Mouse (Mus musculus) MEL (cell line): ENCODE data around the gene Unc45a. TPM values are rescaled to one million over a fixed set of nuclear protein-coding genes. Genes with fewer than 3 reads are reported as not detected.

ENCODE experiments used
- DNase-seq: peaks from one replicate; pipeline ENCODE4 v3.0.0; 2011; ENCODE audit warnings: low read depth, low spot score
- H3K27ac ChIP-seq: 2 replicates; pipeline ENCODE4 v1.5.1; 2012; ENCODE audit warnings: low read depth, mild to moderate bottlenecking, control low read depth, low read length, moderate library complexity; ENCODE audit not compliant: control insufficient read depth
- H3K27me3 ChIP-seq, 2 experiments: fragments of 150-350 bp in 1 of 2; sonication (generic) in 1 of 2; 2 replicates each; pipeline ENCODE4 v1.6.1; 2012; ENCODE audit warnings: low read length in 2 of 2, mild to moderate bottlenecking in 2 of 2, improper control_type of control experiment in 1 of 2, moderate library complexity in 1 of 2; ENCODE audit not compliant: insufficient read depth in 2 of 2, control insufficient read depth in 1 of 2
- H3K36me3 ChIP-seq, 2 experiments: 2 replicates each; pipeline ENCODE4 v1.6.1; 2012 to 2014; ENCODE audit warnings: low read length in 2 of 2, improper control_type of control experiment in 1 of 2, inconsistent platforms in 1 of 2, mild to moderate bottlenecking in 1 of 2; ENCODE audit not compliant: insufficient read depth in 2 of 2, control insufficient read depth in 1 of 2
- H3K4me1 ChIP-seq, 2 experiments: fragments of 150-350 bp in 1 of 2; sonication (generic) in 1 of 2; 2 replicates each; pipeline ENCODE4 v1.6.1; 2012; ENCODE audit warnings: low read length in 2 of 2, improper control_type of control experiment in 1 of 2, mild to moderate bottlenecking in 1 of 2; ENCODE audit not compliant: insufficient read depth in 2 of 2, control insufficient read depth in 1 of 2
- H3K4me3 ChIP-seq, 2 experiments: fragments of 150-350 bp in 1 of 2; sonication (generic) in 1 of 2; 2 replicates each; pipeline ENCODE4 v1.5.1; 2012; ENCODE audit warnings: low read depth in 2 of 2, low read length in 2 of 2, mild to moderate bottlenecking in 2 of 2, moderate library complexity in 2 of 2, control low read depth in 1 of 2, improper control_type of control experiment in 1 of 2; ENCODE audit not compliant: control insufficient read depth in 1 of 2, insufficient read depth in 1 of 2
- H3K79me2 ChIP-seq: 2 replicates; pipeline ENCODE4 v1.6.1; 2012; ENCODE audit warnings: mild to moderate bottlenecking, low read length, moderate library complexity; ENCODE audit not compliant: control insufficient read depth, poor library complexity, insufficient read depth
- H3K9ac ChIP-seq: 2 replicates; pipeline ENCODE4 v1.6.1; 2012; ENCODE audit warnings: low read depth, mild to moderate bottlenecking, control low read depth, low read length, moderate library complexity; ENCODE audit not compliant: control insufficient read depth, poor library complexity, severe bottlenecking
- H3K9me3 ChIP-seq: fragments of 150-350 bp; sonication (generic); replicated peaks from 2 replicates; pipeline ENCODE4 v1.6.1; 2012; ENCODE audit warnings: mild to moderate bottlenecking, low read length, improper control_type of control experiment, moderate library complexity; ENCODE audit not compliant: insufficient read depth
- BHLHE40 ChIP-seq: IDR thresholded peaks from 2 replicates; pipeline ENCODE4 v1.6.1; 2012; ENCODE audit warnings: low read depth, mild to moderate bottlenecking, inconsistent platforms, low read length, improper control_type of control experiment, borderline replicate concordance
- CHD1 ChIP-seq: IDR thresholded peaks from 2 replicates; pipeline ENCODE4 v1.6.1; 2012; ENCODE audit warnings: low read depth, mild to moderate bottlenecking, inconsistent platforms, low read length, improper control_type of control experiment
- E2F4 ChIP-seq: IDR thresholded peaks from 2 replicates; pipeline ENCODE4 v1.6.1; 2011; ENCODE audit warnings: low read depth, low read length, improper control_type of control experiment, borderline replicate concordance
- ELF1 ChIP-seq: IDR thresholded peaks from 2 replicates; pipeline ENCODE4 v1.6.1; 2014; ENCODE audit warnings: low read depth, mild to moderate bottlenecking, inconsistent platforms, low read length, improper control_type of control experiment, moderate library complexity
- ETS1 ChIP-seq: IDR thresholded peaks from 2 replicates; pipeline ENCODE4 v1.6.1; 2012; ENCODE audit warnings: low read depth, mild to moderate bottlenecking, inconsistent platforms, low read length, improper control_type of control experiment, moderate library complexity
- GABPA ChIP-seq: IDR thresholded peaks from 2 replicates; pipeline ENCODE4 v1.6.1; 2012; ENCODE audit warnings: low read depth, mild to moderate bottlenecking, inconsistent platforms, low read length, improper control_type of control experiment, moderate library complexity
- GATA1 ChIP-seq: IDR thresholded peaks from 2 replicates; pipeline ENCODE4 v1.6.1; 2011; ENCODE audit warnings: low read depth, low read length, improper control_type of control experiment
- MAX ChIP-seq: IDR thresholded peaks from 2 replicates; pipeline ENCODE4 v1.6.1; 2011; ENCODE audit warnings: low read length, improper control_type of control experiment
- MAZ ChIP-seq: IDR thresholded peaks from 2 replicates; pipeline ENCODE4 v1.6.1; 2012; ENCODE audit warnings: low read depth, mild to moderate bottlenecking, inconsistent platforms, low read length, improper control_type of control experiment
- MEF2A ChIP-seq: IDR thresholded peaks from 2 replicates; pipeline ENCODE4 v1.6.1; 2014; ENCODE audit warnings: low read depth, mild to moderate bottlenecking, inconsistent platforms, low read length, improper control_type of control experiment; ENCODE audit not compliant: poor library complexity, insufficient replicate concordance, severe bottlenecking; ENCODE audit errors: extremely low read depth
- MXI1 ChIP-seq: IDR thresholded peaks from 2 replicates; pipeline ENCODE4 v1.6.1; 2011; ENCODE audit warnings: mild to moderate bottlenecking, low read depth, low read length, improper control_type of control experiment
- MYB ChIP-seq: IDR thresholded peaks from 2 replicates; pipeline ENCODE4 v1.6.1; 2011; ENCODE audit warnings: mild to moderate bottlenecking, low read depth, low read length, improper control_type of control experiment
- NELFE ChIP-seq: IDR thresholded peaks from 2 replicates; pipeline ENCODE4 v1.6.1; 2011; ENCODE audit warnings: low read depth, low read length, improper control_type of control experiment
- NRF1 ChIP-seq: IDR thresholded peaks from 2 replicates; pipeline ENCODE4 v1.6.1; 2014; ENCODE audit warnings: low read depth, mild to moderate bottlenecking, inconsistent platforms, low read length, improper control_type of control experiment, moderate library complexity; ENCODE audit not compliant: poor library complexity, insufficient read depth, severe bottlenecking
- POLR2AphosphoS2 ChIP-seq: IDR thresholded peaks from 2 replicates; pipeline ENCODE4 v1.6.1; 2011; ENCODE audit warnings: low read length, improper control_type of control experiment
- POLR2AphosphoS5 ChIP-seq: IDR thresholded peaks from 2 replicates; pipeline ENCODE4 v1.6.1; 2012; ENCODE audit warnings: low read depth, borderline replicate concordance, mild to moderate bottlenecking, inconsistent platforms, low read length, moderate library complexity, mixed read lengths
- RAD21 ChIP-seq: IDR thresholded peaks from 2 replicates; pipeline ENCODE4 v1.6.1; 2011; ENCODE audit warnings: mild to moderate bottlenecking, low read depth, low read length, improper control_type of control experiment
- SIN3A ChIP-seq: IDR thresholded peaks from 2 replicates; pipeline ENCODE4 v1.6.1; 2012; ENCODE audit warnings: low read length, improper control_type of control experiment, inconsistent platforms
- TAL1 ChIP-seq: IDR thresholded peaks from 2 replicates; pipeline ENCODE4 v1.6.1; 2012; ENCODE audit warnings: mild to moderate bottlenecking, inconsistent platforms, low read length, moderate library complexity, mixed read lengths
- TBP ChIP-seq: IDR thresholded peaks from 2 replicates; pipeline ENCODE4 v1.8.0; 2011; ENCODE audit warnings: low read depth, low read length, improper control_type of control experiment
- TCF12 ChIP-seq: IDR thresholded peaks from 2 replicates; pipeline ENCODE4 v1.6.1; 2014; ENCODE audit warnings: low read depth, mild to moderate bottlenecking, inconsistent platforms, low read length, improper control_type of control experiment, moderate library complexity
- ZC3H11A ChIP-seq: IDR thresholded peaks from 2 replicates; pipeline ENCODE4 v1.6.1; 2012; ENCODE audit warnings: low read depth, mild to moderate bottlenecking, inconsistent platforms, low read length, improper control_type of control experiment
- ZMIZ1 ChIP-seq: IDR thresholded peaks from 2 replicates; pipeline ENCODE4 v1.6.1; 2012; ENCODE audit warnings: low read depth, mild to moderate bottlenecking, inconsistent platforms, low read length, improper control_type of control experiment, moderate library complexity
- polyA plus RNA-seq, 2 experiments: library from polyadenylated mRNA; stranded (reverse) in 1 of 2; unstranded in 1 of 2; fragments of >175 nt in 1 of 2; fragments of >200 nt in 1 of 2; gene quantifications; 2 replicates each; pipeline versions ENCODE4 v1.2.1 to v1.2.4; 2012; ENCODE audit warnings: low replicate concordance in 2 of 2, low read depth in 1 of 2; ENCODE audit not compliant: insufficient read length in 2 of 2, insufficient read depth in 1 of 2, missing spikeins in 1 of 2
- total RNA-seq: library from RNA; depleted of rRNA; stranded (reverse); fragments of 300-350 nt; gene quantifications from 2 replicates; pipeline ENCODE4 v1.2.3, GENCODE M21; 2012

Gene Unc45a
- total and polyA plus RNA-seq, 3 experiments = 26.1 to 28.2 TPM; not detected in 1

GRCm38 (mm10) chr7:80358039-80358438 lies 17.2 kb upstream of the Unc45a start:
- Histone ChIP-seq H3K9ac (no peak overlapping the region), H3K27me3 (no peaks in the 10 kb centered on the region), H3K4me3 (no peak overlapping the region), H3K4me1 (no peaks in the 10 kb centered on the region; a peak in 1 of 4 replicates), H3K9me3 (no peaks in the 10 kb centered on the region), H3K79me2 (no peaks in the 10 kb centered on the region), H3K27ac (no peak overlapping the region), H3K36me3 (peaks cover 0 to 2% of the 10 kb centered on the region in 2 experiments; a peak in 2 of 4 replicates)
- TF ChIP-seq POLR2AphosphoS5 (no peak), TAL1 (no peak), MAZ (no peak), CHD1 (no peak)
- DNase-seq = no peak

- Histone ChIP-seq H3K27ac (no peak overlapping the region), H3K36me3 (peaks cover 0 to 2% of the 10 kb centered on the region in 2 experiments; a peak in 2 of 4 replicates), H3K4me1 (no peaks in the 10 kb centered on the region; a peak in 1 of 4 replicates), H3K9me3 (no peaks in the 10 kb centered on the region), H3K4me3 (no peak overlapping the region), H3K9ac (no peak overlapping the region), H3K79me2 (no peaks in the 10 kb centered on the region), H3K27me3 (no peaks in the 10 kb centered on the region)
- no peak for TF ChIP-seq MAZ
- no peak for TF ChIP-seq RAD21
- TF ChIP-seq SIN3A = no peak
- no peak for TF ChIP-seq GABPA
- no peak for TF ChIP-seq MEF2A
- TF ChIP-seq BHLHE40 = no peak
- no peak for TF ChIP-seq ELF1
- no peak for TF ChIP-seq TCF12
- no peak for TF ChIP-seq ZMIZ1
- TF ChIP-seq TBP = no peak
- no peak for TF ChIP-seq GATA1
- no peak for TF ChIP-seq MAX
- no peak for TF ChIP-seq MXI1
- TF ChIP-seq ETS1 = no peak
- no peak for TF ChIP-seq E2F4
- no peak for TF ChIP-seq ZC3H11A
- no peak for TF ChIP-seq MYB
- TF ChIP-seq POLR2AphosphoS2 = no peak
- TF ChIP-seq NRF1 = no peak
- TF ChIP-seq NELFE = no peak
- no peak for DNase-seq
Observed at GRCm38 (mm10) chr7:80357156-80357555, 16.4 kb upstream of the Unc45a start.
